Mouse (Mus musculus) kidney, adult 2 months (tissue): ENCODE measurements around the gene Syt1.

ENCODE experiments used
- CTCF ChIP-seq: fragments of 200-500 bp; conservative IDR thresholded peaks from 2 replicates; pipeline ENCODE4 v1.5.1; 2011; ENCODE audit warnings: low read depth, mild to moderate bottlenecking, control low read depth, low read length, moderate library complexity, mixed read lengths; ENCODE audit not compliant: insufficient read depth, insufficient read length
- POLR2A ChIP-seq: fragments of 200-500 bp; IDR thresholded peaks from one replicate; pipeline ENCODE4 v1.6.1; 2011; ENCODE audit warnings: low read depth, low read length, control low read depth

DNA sequence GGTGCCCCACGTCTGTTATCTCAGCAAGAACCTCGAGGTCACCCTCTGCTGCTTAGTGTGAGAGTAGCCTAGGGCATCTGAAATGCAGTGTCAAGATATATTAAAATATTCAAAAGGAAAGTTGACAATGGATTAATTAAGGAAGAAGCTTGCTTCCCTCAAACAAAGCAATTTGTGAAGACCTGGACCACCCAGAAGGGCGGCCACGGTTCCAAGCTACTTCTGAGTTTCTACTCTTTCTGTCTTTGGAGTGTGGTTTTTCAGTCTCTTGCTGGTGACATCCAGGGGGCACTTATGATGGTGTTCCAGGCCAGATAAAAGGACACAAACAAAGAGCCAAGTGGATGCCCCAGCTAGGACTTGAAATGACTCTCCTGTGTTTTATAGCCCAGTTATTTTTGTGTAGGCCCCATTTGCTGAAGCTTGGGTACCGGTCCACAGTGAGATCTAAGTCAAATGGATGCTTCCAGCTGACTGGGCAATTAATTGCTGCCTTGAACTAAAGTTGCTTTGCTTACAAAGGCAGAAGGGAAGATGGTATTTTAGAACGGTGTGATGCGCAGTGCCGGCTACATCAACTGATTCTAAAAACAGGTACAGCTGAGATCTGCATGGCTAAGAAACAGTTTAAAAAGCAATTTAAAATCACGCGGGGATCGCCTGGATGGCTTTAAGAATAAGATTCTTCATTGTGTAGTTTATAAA is 530.5 kb downstream of the Syt1 start:
- TF ChIP-seq CTCF (no peak), POLR2A (no peak)
